Mouse (Mus musculus) heart, adult 9 months (tissue): ENCODE measurements around the gene Plg.
A peak's percentile ranks its signal among the peaks of the same experiment; 100 is the strongest.

Experiments
- DNase-seq, 2 experiments: peaks; one replicate each; pipeline ENCODE4 v3.0.0; 2022; ENCODE audit warnings: low spot score in 2 of 2

Gene Plg

DNA sequence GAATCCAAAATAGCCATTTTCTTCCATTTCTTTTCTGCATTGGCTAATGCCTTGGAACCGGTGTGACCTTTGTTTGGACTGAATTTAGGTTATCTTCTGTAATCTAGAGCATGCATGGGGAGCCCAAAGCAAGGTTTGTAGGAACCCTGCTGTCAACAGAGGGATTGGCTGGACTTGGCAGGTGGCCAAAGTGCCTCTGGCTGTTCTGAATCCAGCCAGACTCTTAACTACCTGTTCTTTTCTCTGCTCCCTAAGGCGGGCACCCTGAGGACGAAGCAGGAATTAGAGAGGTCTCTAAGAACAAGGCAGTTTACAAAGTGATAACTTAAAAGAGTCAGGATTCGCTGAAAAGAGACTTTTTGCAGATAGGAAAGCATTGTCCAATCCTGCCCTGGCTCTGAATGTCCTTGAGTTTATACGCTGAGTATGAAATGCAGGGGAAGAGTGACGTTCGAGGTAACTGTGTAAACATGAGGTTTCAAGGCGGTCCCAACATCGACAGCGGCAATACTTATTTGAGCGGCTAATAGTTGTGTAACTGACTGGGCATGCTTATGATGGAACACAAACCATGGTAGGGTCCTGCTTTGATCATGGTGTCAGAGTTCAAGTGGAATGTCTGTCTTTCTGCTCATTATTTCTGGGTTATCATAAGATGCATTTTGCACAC lies 74.6 kb downstream of the Plg start:
- no peak for DNase-seq

DNA sequence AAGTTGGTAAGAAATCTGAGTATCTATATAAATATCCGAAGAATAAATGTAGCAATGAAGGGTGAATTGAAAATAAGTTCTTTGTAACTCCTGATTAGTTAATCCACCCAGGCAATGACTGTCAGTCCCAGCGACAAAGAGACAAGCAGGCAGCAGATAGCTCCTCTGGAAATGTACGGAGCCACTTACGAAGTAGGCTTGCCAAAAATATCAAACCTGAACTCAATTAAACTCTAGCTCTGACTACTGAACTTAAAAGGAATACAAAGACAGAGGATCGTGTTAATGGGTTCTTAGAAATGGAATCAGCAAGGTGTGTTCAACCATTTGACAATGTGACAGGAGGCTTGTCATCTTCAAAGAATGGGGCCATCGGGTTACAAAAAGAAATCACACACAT lies 75.3 kb downstream of the Plg start:
- no peak for DNase-seq

DNA sequence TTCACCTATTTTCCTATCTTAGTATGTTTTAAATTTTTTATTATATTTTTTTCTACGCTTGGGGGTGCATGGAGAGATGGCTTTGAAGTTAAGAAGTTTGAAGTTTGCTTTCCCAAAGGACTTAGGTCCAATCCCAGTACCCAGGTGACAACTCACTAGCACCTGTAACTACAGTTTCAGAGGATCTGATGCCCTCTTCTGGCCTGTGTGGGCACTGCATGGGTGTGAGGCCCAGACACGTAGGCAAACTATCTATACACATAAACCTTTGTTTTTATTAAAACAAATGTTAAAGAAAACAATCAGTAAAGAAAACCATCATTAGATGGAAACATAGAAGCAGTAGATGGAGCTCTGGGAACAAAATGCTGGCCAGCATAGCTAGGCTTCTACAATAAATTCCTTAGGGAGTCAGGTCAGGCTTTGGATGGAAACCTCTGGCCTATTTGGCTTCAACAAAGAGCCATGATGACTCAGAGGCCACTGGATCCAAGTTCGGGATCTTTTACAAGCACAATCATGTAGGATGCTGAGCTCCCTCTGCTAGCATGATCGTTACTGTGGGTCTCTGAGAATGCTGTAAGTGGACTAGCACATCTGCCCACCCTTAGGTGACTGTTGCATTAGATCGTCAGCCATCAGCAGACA lies 76.9 kb downstream of the Plg start:
- peak; percentile 65 to 66 for DNase-seq

DNA sequence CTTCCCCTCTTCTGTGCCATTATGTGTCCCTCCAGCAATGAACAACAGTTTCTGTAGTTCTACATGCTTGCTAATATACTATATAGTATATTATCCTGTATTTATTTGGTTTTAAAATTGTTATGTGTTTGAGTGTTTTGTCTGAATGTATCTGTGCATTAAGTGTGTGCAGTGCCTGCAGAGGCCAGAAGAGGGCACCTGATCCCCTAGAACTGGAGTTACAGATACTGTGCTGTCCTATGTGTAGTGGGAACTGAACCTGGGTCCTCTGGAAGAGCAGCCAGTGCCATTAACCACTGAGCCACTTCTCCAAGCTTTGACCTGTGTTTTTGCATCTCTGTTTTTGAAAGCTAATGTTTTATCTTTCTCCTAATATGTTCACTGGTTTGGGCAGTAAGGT lies 82.8 kb downstream of the Plg start:
- DNase-seq: no peak

DNA sequence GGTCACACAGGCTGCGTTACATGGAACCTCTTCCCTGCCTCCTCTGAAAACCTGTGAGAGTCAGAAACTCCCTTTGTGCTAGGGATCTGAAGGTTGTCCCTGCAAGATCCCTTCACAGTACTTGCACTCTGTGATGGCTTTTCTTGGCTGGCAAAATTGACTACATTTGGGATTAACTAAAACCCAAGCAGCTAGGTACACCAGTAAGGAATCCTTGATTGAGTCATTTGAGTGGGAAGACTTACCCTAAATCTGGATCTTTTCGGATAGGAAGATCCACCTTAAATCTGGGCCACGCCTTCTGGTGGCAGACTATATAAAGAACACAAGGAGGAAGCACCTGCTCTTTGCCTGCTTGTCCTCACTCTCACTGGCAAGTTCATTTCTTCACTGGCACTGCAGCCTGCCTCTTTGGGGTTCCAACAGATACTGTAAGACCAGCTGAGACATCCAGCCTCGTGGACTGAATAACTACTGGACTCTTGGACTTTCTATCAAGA lies 88.1 kb downstream of the Plg start:
- DNase-seq: no peak

DNA sequence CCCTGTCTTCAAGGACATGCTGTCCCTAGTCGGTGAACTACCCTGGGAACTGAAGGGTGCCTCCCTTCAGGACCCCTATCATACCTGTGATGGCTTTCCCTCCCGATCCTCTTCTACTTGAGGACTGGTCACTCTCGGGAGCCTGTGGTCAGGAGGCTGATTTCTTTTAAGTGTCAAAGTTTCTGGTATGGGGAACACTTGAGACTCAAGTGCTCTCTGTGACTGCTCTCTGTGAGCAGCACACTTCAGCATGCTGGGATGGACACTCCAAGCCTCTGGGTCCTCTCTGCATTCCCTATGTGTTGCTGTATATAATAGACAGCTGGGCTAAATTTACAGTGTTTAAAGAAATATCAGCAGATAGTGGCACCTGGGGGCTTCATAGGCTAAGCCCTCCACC lies 89.2 kb downstream of the Plg start:
- no peak for DNase-seq

DNA sequence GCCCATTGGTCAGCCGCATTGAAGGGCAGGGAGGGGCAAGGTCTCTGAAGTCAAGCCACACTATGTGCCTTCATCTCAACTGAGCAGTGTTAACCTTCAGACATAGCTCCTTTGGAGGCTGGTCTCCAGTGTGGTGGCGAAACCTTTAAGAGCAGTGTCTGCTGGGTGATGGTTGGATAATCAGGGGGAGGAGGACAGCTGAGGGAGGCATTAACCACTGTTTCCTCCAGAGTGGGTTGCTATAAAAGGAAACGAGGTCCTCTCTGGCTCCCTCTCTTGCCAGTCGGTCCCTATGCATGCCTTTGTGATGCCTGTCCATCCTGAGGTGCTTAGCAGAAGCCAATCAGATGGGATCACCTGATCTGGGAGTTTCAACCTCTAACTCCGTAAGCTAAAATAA lies 90.3 kb downstream of the Plg start:
- DNase-seq: no peak
